Mouse (Mus musculus) erythroblast, embryonic 14.5 days (primary cell): Measurements from ENCODE around the gene Elf2.

Experiments used
- GATA1 ChIP-seq: IDR thresholded peaks from 2 replicates; pipeline ENCODE4 v1.6.1; 2012; ENCODE audit warnings: low read length, inconsistent platforms, mixed read lengths
- TAL1 ChIP-seq: IDR thresholded peaks from 3 replicates; pipeline ENCODE4 v1.6.1; 2012; ENCODE audit warnings: low read length, inconsistent platforms, mixed read lengths

DNA sequence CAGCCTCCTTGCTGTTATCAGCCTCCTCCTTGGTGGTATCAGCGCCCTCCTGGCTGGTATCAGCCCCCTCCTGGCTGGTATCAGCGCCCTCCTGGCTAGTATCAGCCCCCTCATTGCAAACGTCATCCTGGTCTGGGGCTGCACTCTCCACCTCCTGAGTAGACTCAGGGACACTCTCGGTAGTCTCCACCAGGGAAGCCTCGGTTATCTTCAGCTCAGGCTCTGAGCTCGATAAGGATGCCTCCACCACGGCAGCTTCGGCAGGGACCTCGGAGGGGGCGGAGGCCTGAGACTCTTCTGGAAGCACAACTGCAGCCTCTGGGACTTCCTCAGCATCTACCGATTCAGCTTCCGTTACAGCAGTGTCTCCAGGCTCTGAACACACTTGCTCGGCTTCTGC is 48.4 kb upstream of the Elf2 start:
- TF ChIP-seq GATA1 (peak; percentile 64), TAL1 (peak; percentile 59)
